Mouse (Mus musculus) midbrain, postnatal 0 days (tissue): ENCODE results near the gene Mtfp1. TPM values are rescaled to one million over a fixed set of nuclear protein-coding genes. Genes with fewer than 3 reads are reported as not detected.

Experiments
- ATAC-seq: fragments of 200-750 bp; cut with Nextera tagmentation; 2 replicates; pipeline ENCODE4 v1.8.0; 2017; ENCODE audit warnings: moderate number of reproducible peaks, mild to moderate bottlenecking, moderate TSS enrichment, moderate library complexity; ENCODE audit not compliant: low FRiP score
- DNase-seq: peaks from one replicate; pipeline ENCODE4 v3.0.0-alpha.2; 2015; ENCODE audit warnings: low spot score
- H3K27ac ChIP-seq: fragments of 300-500 bp; sonication (generic); 2 replicates; pipeline ENCODE4 v1.5.1; 2014; ENCODE audit warnings: low read depth, mild to moderate bottlenecking, low read length, mixed read lengths
- H3K27me3 ChIP-seq: fragments of 300-500 bp; sonication (generic); 2 replicates; pipeline ENCODE4 v1.6.1; 2014; ENCODE audit warnings: low read length, control low read depth, mixed read lengths; ENCODE audit not compliant: insufficient read depth
- H3K36me3 ChIP-seq: fragments of 300-500 bp; sonication (generic); 2 replicates; pipeline ENCODE4 v1.6.1; 2014; ENCODE audit warnings: low read length, control low read depth, mixed read lengths; ENCODE audit not compliant: insufficient read depth
- H3K4me1 ChIP-seq: fragments of 300-500 bp; sonication (generic); 2 replicates; pipeline ENCODE4 v1.6.1; 2014; ENCODE audit warnings: mild to moderate bottlenecking, control low read depth, antibody characterized with exemption, low read length, mixed read lengths; ENCODE audit not compliant: insufficient read depth
- H3K4me2 ChIP-seq: fragments of 300-500 bp; sonication (generic); 2 replicates; pipeline ENCODE4 v1.6.1; 2014; ENCODE audit warnings: low read depth, mild to moderate bottlenecking, low read length, mixed read lengths; ENCODE audit not compliant: poor library complexity, severe bottlenecking
- H3K4me3 ChIP-seq: fragments of 300-500 bp; sonication (generic); 2 replicates; pipeline ENCODE4 v1.5.1; 2014; ENCODE audit warnings: low read depth, mild to moderate bottlenecking, low read length, moderate library complexity
- H3K9ac ChIP-seq: fragments of 300-500 bp; sonication (generic); replicated peaks from 2 replicates; pipeline ENCODE4 v1.6.1; 2014; ENCODE audit warnings: mild to moderate bottlenecking, low read length, moderate library complexity, mixed read lengths; ENCODE audit not compliant: poor library complexity, severe bottlenecking
- H3K9me3 ChIP-seq: fragments of 300-500 bp; sonication (generic); 2 replicates; pipeline ENCODE4 v1.6.1; 2016; ENCODE audit warnings: low read length, control low read depth
- CTCF ChIP-seq: IDR thresholded peaks from 2 replicates; pipeline ENCODE4 v1.5.1; 2016; ENCODE audit warnings: antibody characterized with exemption, mild to moderate bottlenecking
- WGBS: fragments of 180-500 bp; shearing (Covaris S2); extraction: QIAGEN DNeasy Blood & Tissue Kit; methylation state at CpG from one replicate; pipeline ENCODE4 v1.1.7; 2014; 5-methylcytosine and 5-hydroxymethylcytosine counted together
- polyA plus RNA-seq: library from polyadenylated mRNA; unstranded; fragments of >200 nt; fragmentation: Nextera tagmentation; extraction: Ambion mirVana; gene quantifications from 2 replicates; pipeline ENCODE4 v1.2.1, GENCODE M21; 2015
- total RNA-seq: library from RNA; depleted of rRNA; stranded (reverse); fragments of >200 nt; gene quantifications from 2 replicates; pipeline ENCODE4 v1.2.3, GENCODE M21; 2014

Mtfp1 gene
- total and polyA plus RNA-seq, 2 experiments from 2014 or later = 15.4 to 17.7 TPM

DNA sequence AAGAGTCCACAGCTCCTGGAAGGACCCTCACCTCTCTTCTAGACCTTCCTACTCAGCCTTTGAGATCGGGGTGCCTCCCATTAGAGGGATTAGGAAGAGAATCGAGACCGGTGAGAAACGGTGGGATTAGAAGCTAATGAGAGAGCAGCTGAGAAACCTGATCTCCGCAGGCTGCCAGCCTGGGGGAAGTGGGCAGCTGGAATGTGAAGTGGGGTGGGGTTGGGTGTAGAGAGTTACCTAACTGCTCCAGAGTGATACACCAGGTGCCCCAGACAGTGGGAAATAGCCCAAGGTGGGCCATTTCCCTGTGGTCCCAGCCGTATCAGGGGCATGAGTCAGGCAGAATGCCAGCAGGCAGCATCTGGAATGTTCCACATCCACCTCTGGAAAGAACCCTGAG, 32.3 kb downstream of the Mtfp1 start:
- WGBS = 35% methylated on average over 6 of the region's 6 CpGs
- no peaks in the 10 kb centered on the region for H3K9me3 ChIP-seq
- no peaks in the 10 kb centered on the region for H3K36me3 ChIP-seq
- no peaks in the 10 kb centered on the region for H3K27me3 ChIP-seq
- no peak for ATAC-seq
- H3K4me1 ChIP-seq = no peaks in the 10 kb centered on the region
- H3K4me2 ChIP-seq = no peak overlapping the region
- DNase-seq = no peak
- no peak overlapping the region for H3K9ac ChIP-seq
- no peak for TF ChIP-seq CTCF
- no peak overlapping the region for H3K27ac ChIP-seq
- H3K4me3 ChIP-seq = no peak overlapping the region

DNA sequence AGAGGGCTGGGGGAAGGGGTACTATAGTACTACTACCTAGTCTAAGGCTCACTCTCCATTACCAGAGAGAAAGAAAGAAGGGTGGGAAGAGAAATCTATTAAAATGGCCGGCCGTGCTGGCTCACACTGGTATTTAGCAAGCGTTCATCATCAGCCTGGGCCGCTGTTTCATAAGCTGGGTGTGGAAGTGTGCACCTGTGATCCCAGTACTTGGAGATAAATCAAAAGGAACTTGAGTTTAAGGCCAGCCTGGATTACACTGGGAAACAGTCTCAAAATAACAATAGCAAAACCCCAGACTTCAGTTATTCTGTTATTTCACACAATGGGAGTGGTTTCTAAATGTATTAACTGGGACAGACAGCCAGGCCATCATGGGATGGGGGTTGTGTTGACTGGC, 32.7 kb downstream of the Mtfp1 start:
- H3K4me2 ChIP-seq = no peak overlapping the region
- no peak for TF ChIP-seq CTCF

DNA sequence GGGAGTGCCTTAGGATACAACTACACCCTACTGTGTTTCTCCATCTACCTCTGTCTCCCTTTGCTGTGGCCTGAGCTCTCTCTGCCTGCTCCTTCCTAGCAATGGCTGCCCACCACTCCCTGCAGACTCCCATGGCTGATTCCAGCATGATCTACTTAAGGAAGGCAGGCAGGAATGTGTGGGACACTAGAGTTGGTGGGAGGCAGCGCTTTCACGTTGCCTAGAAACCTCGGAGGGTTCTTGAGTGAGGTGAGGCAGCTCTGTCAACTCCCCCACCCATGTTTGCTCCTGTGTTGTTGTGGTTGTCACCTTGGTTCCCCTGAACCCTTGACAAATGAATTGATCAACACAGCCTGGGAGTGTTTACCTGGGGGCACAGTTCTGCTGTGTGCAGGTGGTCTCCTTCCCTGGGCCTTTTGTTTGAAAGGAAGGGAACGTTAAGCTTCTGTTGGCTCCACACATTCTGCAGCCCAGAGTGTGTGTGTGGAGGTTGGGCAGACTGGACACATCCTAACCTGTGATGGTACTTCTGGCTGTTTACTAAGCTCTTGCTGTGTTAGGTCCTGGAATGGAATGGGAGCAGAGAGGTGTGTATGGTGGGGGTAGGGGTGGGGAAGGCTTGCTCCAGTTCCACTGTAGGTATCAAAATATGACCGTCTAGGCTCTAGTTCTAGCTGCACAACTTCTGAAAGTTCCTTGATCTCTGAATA, 34.2 kb downstream of the Mtfp1 start:
- Histone ChIP-seq H3K9ac (no peak overlapping the region), H3K27ac (no peak overlapping the region), H3K4me3 (no peak overlapping the region), H3K27me3 (no peaks in the 10 kb centered on the region), H3K4me2 (no peak overlapping the region), H3K9me3 (no peaks in the 10 kb centered on the region), H3K36me3 (no peaks in the 10 kb centered on the region), H3K4me1 (no peaks in the 10 kb centered on the region)
- DNase-seq (no peak), ATAC-seq (no peak)
- 75% methylated on average over 5 of the region's 5 CpGs for WGBS
- TF ChIP-seq CTCF = no peak

More for the DNA sequence above, 32.7 kb downstream of the Mtfp1 start:
- Histone ChIP-seq H3K27ac (no peak overlapping the region), H3K36me3 (no peaks in the 10 kb centered on the region), H3K9ac (no peak overlapping the region), H3K4me3 (no peak overlapping the region), H3K27me3 (no peaks in the 10 kb centered on the region), H3K4me1 (no peaks in the 10 kb centered on the region), H3K9me3 (no peaks in the 10 kb centered on the region)
- no peak for DNase-seq
- 93% methylated on average over 4 of the region's 4 CpGs for WGBS
- no peak for ATAC-seq

DNA sequence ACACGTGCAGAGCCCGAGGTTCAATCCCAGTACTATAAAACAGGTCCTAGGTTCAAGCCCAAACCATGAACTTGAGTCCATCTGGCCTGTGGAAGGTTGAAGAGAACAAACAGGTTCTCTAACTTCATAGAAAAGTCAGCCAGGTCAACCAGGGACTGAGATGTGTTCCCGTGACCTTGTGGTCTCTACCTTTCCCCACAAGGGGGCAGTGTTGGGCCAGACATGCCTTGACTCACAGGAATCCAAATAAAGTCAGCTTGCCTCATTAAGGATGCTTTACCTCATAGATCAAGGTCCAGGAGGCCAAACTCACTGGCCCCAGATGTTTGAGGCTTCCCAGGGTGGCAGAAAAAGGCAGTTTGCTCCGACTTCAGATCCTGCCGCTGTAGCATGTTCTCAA, 41.7 kb downstream of the Mtfp1 start:
- WGBS = 26% methylated on average over 5 of the region's 5 CpGs
- H3K9me3 ChIP-seq = no peaks in the 10 kb centered on the region
- H3K27ac ChIP-seq = no peak overlapping the region
- DNase-seq = peak; percentile 68
- TF ChIP-seq CTCF = peak; percentile 88
- H3K27me3 ChIP-seq = no peaks in the 10 kb centered on the region
- H3K4me1 ChIP-seq = no peaks in the 10 kb centered on the region
- H3K36me3 ChIP-seq = no peaks in the 10 kb centered on the region
- no peak for ATAC-seq
- no peak overlapping the region for H3K4me2 ChIP-seq
- no peak overlapping the region for H3K9ac ChIP-seq
- H3K4me3 ChIP-seq = no peak overlapping the region

DNA sequence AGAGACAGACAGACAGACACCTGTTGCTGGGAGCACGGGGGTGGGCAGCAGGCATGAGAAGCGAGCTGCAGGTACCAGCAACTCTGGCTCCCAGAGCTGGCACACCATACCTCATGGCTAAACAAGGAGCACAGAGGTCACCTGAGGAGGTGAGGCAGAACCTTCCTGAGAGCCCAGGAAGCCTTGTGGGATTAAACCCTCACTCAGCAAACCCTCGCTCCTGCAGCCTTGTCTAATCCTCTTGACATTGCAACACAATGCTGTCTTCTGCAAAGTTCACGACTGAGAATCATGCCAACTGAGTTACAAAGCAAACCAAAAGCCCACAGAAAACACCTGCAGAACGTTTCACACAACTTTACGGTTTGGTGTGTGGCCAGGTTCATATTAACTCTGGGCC, 46.8 kb downstream of the Mtfp1 start:
- no peak for DNase-seq
- Histone ChIP-seq H3K4me2 (no peak overlapping the region), H3K9ac (no peak overlapping the region), H3K4me1 (no peaks in the 10 kb centered on the region), H3K27me3 (no peaks in the 10 kb centered on the region), H3K4me3 (no peak overlapping the region), H3K36me3 (no peaks in the 10 kb centered on the region), H3K9me3 (no peaks in the 10 kb centered on the region), H3K27ac (no peak overlapping the region)
- 87% methylated on average over 6 of the region's 6 CpGs for WGBS
- no peak for TF ChIP-seq CTCF
- ATAC-seq = no peak

DNA sequence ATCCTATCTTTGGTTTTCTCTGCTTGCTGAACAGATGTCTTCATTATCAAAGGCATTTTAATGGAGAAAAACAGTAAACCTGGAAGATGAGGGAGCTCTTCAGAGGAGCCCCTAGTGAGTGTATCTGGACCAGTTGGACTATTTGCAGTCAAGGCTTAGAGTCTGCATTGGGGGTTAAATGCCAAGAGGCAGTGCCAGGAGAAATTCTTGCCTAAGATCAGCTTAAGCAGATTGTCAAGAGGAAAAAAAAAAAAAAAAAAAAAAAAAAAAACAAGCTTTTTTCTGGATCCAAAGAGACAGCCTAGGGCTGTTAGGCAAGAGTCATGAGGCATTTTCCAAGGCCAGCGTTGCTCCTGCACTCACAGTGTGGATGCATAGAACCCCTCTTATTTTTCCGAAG, 47.5 kb downstream of the Mtfp1 start:
- WGBS = 93% methylated on average over 2 of the region's 2 CpGs
- H3K27ac ChIP-seq = no peak overlapping the region
- no peak overlapping the region for H3K4me3 ChIP-seq
- no peak for ATAC-seq
- no peak overlapping the region for H3K9ac ChIP-seq
- H3K4me2 ChIP-seq = no peak overlapping the region
- no peaks in the 10 kb centered on the region for H3K27me3 ChIP-seq
- no peaks in the 10 kb centered on the region for H3K36me3 ChIP-seq
- H3K9me3 ChIP-seq = no peaks in the 10 kb centered on the region
- no peak for TF ChIP-seq CTCF
- no peak for DNase-seq
- H3K4me1 ChIP-seq = no peaks in the 10 kb centered on the region
